Mouse (Mus musculus) c-Kit-positive CD71-negative TER-119-negative erythroid progenitor cells, embryonic 14.5 days (primary cell): ENCODE measurements at regions not wholly inside any gene's neighbourhood (a gene's known extent, or its start where the extent isn't known, plus 50 kb on each side); places are given as distances from the start of the nearest gene placed in this dataset.

Experiments
- DNase-seq: peaks from one replicate; pipeline ENCODE4 v3.0.0-alpha.2; 2013; ENCODE audit warnings: low read depth

GRCm38 (mm10) chr2:146625166-146625751 is 113.1 kb upstream of the Ralgapa2 start:
- no peak for DNase-seq

- DNase-seq = no peak
Measured at GRCm38 (mm10) chr2:146626531-146626930, 114.4 kb upstream of the Ralgapa2 start.

GRCm38 (mm10) chr2:146630179-146630578 is 118.0 kb upstream of the Ralgapa2 start:
- no peak for DNase-seq

GRCm38 (mm10) chr2:146631098-146631497 is 119.0 kb upstream of the Ralgapa2 start:
- no peak for DNase-seq

- DNase-seq = peak; percentile 78
Measured at GRCm38 (mm10) chr2:146633329-146634070, 121.4 kb upstream of the Ralgapa2 start.

- no peak for DNase-seq
Measured at GRCm38 (mm10) chr2:146637573-146637972, 125.4 kb upstream of the Ralgapa2 start.

- no peak for DNase-seq
Measured at GRCm38 (mm10) chr2:146646237-146646972, 134.3 kb upstream of the Ralgapa2 start.

GRCm38 (mm10) chr2:146646973-146647282 is 134.8 kb upstream of the Ralgapa2 start:
- DNase-seq = no peak

GRCm38 (mm10) chr2:146661346-146661745 is 149.2 kb upstream of the Ralgapa2 start:
- no peak for DNase-seq

GRCm38 (mm10) chr2:146672761-146673160 is 160.6 kb upstream of the Ralgapa2 start:
- DNase-seq = no peak

GRCm38 (mm10) chr2:146681979-146682378 is 169.8 kb upstream of the Ralgapa2 start:
- DNase-seq = no peak

- no peak for DNase-seq
Measured at GRCm38 (mm10) chr2:146685854-146686507, 169.7 kb upstream of the Kiz start.

- DNase-seq = no peak
Measured at GRCm38 (mm10) chr2:146688544-146688943, 167.1 kb upstream of the Kiz start.

GRCm38 (mm10) chr2:146693484-146693883 is 162.2 kb upstream of the Kiz start:
- no peak for DNase-seq

- no peak for DNase-seq
Measured at GRCm38 (mm10) chr2:146694041-146694440, 161.6 kb upstream of the Kiz start.

- no peak for DNase-seq
Measured at GRCm38 (mm10) chr2:146696277-146696676, 159.4 kb upstream of the Kiz start.

GRCm38 (mm10) chr2:146696727-146697126 is 158.9 kb upstream of the Kiz start:
- no peak for DNase-seq

- no peak for DNase-seq
Measured at GRCm38 (mm10) chr2:146710676-146711075, 145.0 kb upstream of the Kiz start.

GRCm38 (mm10) chr2:146721184-146721715 is 134.4 kb upstream of the Kiz start:
- DNase-seq = no peak

- no peak for DNase-seq
Measured at GRCm38 (mm10) chr2:146722351-146723025, 133.2 kb upstream of the Kiz start.

- DNase-seq = no peak
Measured at GRCm38 (mm10) chr2:146723172-146723571, 132.5 kb upstream of the Kiz start.

GRCm38 (mm10) chr2:146723671-146724070 is 132.0 kb upstream of the Kiz start:
- no peak for DNase-seq
